Mouse (Mus musculus): ENCODE data around the gene Tas1r2. TPM values are rescaled to one million over a fixed set of nuclear protein-coding genes. Genes with fewer than 3 reads are reported as not detected.

The Tas1r2 gene
- polyA plus RNA-seq, 1 experiment from 2014 or later = not detected

DNA sequence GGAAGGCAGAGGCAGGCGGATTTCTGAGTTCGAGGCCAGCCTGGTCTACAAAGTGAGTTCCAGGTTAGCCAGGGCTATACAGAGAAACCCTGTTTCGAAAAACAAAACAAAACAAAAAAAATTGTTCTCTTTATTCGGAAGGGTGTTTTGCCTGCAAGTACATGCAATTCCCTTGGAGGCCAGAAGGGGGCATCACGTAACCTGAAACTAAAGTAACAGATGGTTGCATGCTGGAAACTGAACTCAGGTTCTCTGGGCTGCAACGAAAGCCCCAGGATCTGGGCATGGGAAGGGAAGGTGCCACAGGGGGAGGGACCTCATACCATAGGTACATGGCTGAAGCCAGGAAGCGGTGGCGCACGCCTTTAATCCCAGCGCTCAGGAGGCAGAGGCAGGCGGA lies 50.1 kb downstream of the Tas1r2 start:
- DNase-seq (ENCODE audit: low spot score) (no peak), ATAC-seq (ENCODE audit: low read depth) (no peak)
- H3K4me1 ChIP-seq (ENCODE audit: control insufficient read depth, insufficient read depth, low read length) = no peaks in the 10 kb centered on the region
- no peaks in the 10 kb centered on the region for H3K9me3 ChIP-seq (ENCODE audit: control insufficient read depth, low read length)
- no peaks in the 10 kb centered on the region for H3K27me3 ChIP-seq (replicated peaks; ENCODE audit: control insufficient read depth, insufficient read depth, low read length)
- no peak overlapping the region for H3K4me3 ChIP-seq (ENCODE audit: low read depth, low read length)
- no peak overlapping the region for H3K9ac ChIP-seq (ENCODE audit: low read depth, low read length)
- H3K36me3 ChIP-seq (ENCODE audit: control insufficient read depth, insufficient read depth, low read length) = no peaks in the 10 kb centered on the region
- no peak overlapping the region for H3K4me2 ChIP-seq (ENCODE audit: low read depth, low read length)
- no peak overlapping the region for H3K27ac ChIP-seq (replicated peaks; ENCODE audit: low read depth, low read length)
- WGBS = 87% methylated on average over 11 of the region's 11 CpGs

DNA sequence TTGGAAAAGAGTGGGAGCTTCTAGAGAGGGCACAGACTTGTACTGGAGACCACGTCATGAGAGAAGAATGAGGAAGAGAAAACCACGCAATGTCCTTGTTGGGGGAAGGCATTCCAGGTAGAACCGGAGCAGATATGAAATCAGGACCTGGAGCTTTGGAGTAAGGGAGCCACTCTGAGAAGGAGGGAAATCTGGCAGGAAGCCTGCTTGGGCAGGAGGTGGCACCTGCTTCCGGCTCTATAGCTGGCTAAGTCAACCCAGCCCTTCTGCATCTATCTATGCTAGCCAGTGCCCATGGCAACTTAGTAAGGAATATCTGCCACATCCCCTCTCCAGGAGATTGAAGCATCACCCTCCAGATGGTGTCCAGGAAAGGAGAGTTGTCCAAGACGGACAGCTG lies 52.6 kb downstream of the Tas1r2 start:
- no peak overlapping the region for H3K9ac ChIP-seq (ENCODE audit: low read depth, low read length)
- ATAC-seq (ENCODE audit: low read depth) = no peak
- H3K4me1 ChIP-seq (ENCODE audit: control insufficient read depth, insufficient read depth, low read length) = no peaks in the 10 kb centered on the region
- WGBS = 77% methylated on average over 5 of the region's 5 CpGs
- H3K4me3 ChIP-seq (ENCODE audit: low read depth, low read length) = no peak overlapping the region
- DNase-seq (ENCODE audit: low spot score) = no peak
- H3K27me3 ChIP-seq (replicated peaks; ENCODE audit: control insufficient read depth, insufficient read depth, low read length) = no peaks in the 10 kb centered on the region; the same call in 1 of the 2 replicates
- no peaks in the 10 kb centered on the region for H3K9me3 ChIP-seq (ENCODE audit: control insufficient read depth, low read length)
- no peak overlapping the region for H3K27ac ChIP-seq (replicated peaks; ENCODE audit: low read depth, low read length)
- no peak overlapping the region for H3K4me2 ChIP-seq (ENCODE audit: low read depth, low read length)
- no peaks in the 10 kb centered on the region for H3K36me3 ChIP-seq (ENCODE audit: control insufficient read depth, insufficient read depth, low read length)

DNA sequence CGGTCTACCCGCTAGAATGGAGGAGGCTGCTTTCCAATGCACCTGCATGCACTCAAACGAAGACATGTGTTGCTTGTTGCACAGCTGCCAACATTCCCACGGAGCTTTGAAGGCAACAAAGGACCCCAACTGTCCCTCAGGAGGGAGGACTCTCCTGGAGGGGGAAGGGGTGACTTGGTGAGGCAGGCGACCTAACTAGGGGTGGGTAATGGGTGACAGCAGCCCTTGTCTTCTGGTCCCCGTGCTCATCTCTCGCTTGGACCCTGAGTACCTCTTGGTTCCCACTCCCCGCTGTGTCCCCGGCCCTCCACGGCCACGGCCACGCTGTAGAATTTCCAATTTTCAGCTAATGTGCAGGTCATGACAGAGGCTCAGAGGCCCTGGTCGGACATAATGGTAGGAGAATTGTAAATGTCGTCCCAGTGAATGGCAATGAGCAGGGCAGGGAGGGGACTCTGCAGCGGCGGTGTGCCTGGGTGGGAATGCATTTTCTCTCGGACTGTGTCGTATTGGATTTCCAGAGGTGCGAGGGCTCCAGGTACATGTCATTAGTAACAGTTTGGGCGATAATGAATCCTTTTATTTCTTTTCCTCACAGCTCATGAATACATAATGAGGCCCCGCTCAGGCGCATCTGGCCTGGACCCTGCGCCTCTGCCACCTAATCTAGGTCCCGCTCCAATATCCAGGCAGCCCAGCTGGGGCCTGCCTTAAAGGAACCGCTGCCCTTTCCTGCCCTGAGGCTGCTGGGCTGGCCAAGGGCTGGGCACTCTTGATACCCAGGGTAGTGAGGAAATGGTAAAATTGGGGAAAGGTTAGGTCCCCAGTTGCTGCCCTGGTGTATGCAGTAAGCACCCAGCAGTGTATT lies 57.4 kb downstream of the Tas1r2 start:
- Histone ChIP-seq H3K27ac (replicated peaks; ENCODE audit: low read depth, low read length) (no peak overlapping the region), H3K4me3 (ENCODE audit: low read depth, low read length) (no peak overlapping the region), H3K4me2 (ENCODE audit: low read depth, low read length) (no peak overlapping the region), H3K27me3 (replicated peaks; ENCODE audit: control insufficient read depth, insufficient read depth, low read length) (no peaks in the 10 kb centered on the region; the same call in 1 of the 2 replicates), H3K36me3 (ENCODE audit: control insufficient read depth, insufficient read depth, low read length) (no peaks in the 10 kb centered on the region), H3K9me3 (ENCODE audit: control insufficient read depth, low read length) (no peaks in the 10 kb centered on the region), H3K9ac (ENCODE audit: low read depth, low read length) (no peak overlapping the region), H3K4me1 (ENCODE audit: control insufficient read depth, insufficient read depth, low read length) (peaks cover 8% of the 10 kb centered on the region)
- no peak for DNase-seq (ENCODE audit: low spot score)
- 38% methylated on average over 24 of the region's 25 CpGs for WGBS
- no peak for ATAC-seq (ENCODE audit: low read depth)

- ATAC-seq (ENCODE audit: low read depth) = peak; percentile 37; the same call in 1 of the 2 replicates
- H3K4me2 ChIP-seq (ENCODE audit: low read depth, low read length) = no peak overlapping the region
- WGBS = 19% methylated on average over 13 of the region's 13 CpGs
These were observed 62.0 kb downstream of the Tas1r2 start for GRCm38 (mm10) chr4:139715241-139715932.

GRCm38 (mm10) chr4:139716477-139717169 lies 63.3 kb downstream of the Tas1r2 start:
- Histone ChIP-seq H3K9ac (ENCODE audit: low read depth, low read length) (no peak overlapping the region), H3K27ac (replicated peaks; ENCODE audit: low read depth, low read length) (no peak overlapping the region), H3K36me3 (ENCODE audit: control insufficient read depth, insufficient read depth, low read length) (no peaks in the 10 kb centered on the region), H3K27me3 (replicated peaks; ENCODE audit: control insufficient read depth, insufficient read depth, low read length) (no peaks in the 10 kb centered on the region), H3K4me2 (ENCODE audit: low read depth, low read length) (no peak overlapping the region), H3K4me1 (ENCODE audit: control insufficient read depth, insufficient read depth, low read length) (peaks cover 9% of the 10 kb centered on the region), H3K9me3 (ENCODE audit: control insufficient read depth, low read length) (no peaks in the 10 kb centered on the region), H3K4me3 (ENCODE audit: low read depth, low read length) (no peak overlapping the region)
- 81% methylated on average over 10 of the region's 10 CpGs for WGBS
- ATAC-seq (ENCODE audit: low read depth) = no peak
- DNase-seq (ENCODE audit: low spot score) = no peak

More at GRCm38 (mm10) chr4:139715241-139715932, 62.0 kb downstream of the Tas1r2 start:
- no peak overlapping the region for H3K27ac ChIP-seq (replicated peaks; ENCODE audit: low read depth, low read length)
- DNase-seq (ENCODE audit: low spot score) = no peak
- H3K27me3 ChIP-seq (replicated peaks; ENCODE audit: control insufficient read depth, insufficient read depth, low read length) = no peaks in the 10 kb centered on the region; the same call in 1 of the 2 replicates
- no peaks in the 10 kb centered on the region for H3K36me3 ChIP-seq (ENCODE audit: control insufficient read depth, insufficient read depth, low read length)
- H3K4me3 ChIP-seq (ENCODE audit: low read depth, low read length) = no peak overlapping the region
- H3K9ac ChIP-seq (ENCODE audit: low read depth, low read length) = no peak overlapping the region
- H3K9me3 ChIP-seq (ENCODE audit: control insufficient read depth, low read length) = no peaks in the 10 kb centered on the region
- peaks cover 9% of the 10 kb centered on the region for H3K4me1 ChIP-seq (ENCODE audit: control insufficient read depth, insufficient read depth, low read length)

DNA sequence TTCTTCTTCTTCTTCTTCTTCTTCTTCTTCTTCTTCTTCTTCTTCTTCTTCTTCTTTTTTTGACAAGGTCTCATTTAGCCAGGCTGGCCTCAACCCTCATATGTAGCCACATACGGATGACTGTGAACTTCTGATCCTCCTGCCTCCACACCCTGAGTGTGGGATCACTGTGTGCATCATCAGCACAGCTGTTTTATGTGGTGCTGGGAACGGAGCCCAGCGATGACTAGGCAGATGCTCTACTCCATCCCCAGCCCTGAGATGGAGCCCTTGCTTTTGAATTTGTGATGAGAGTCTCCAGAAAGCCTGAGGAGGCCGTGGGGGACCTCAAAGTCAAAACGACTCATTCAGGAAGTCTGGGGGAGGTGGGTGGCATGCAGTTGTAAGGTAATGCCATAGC lies 65.6 kb downstream of the Tas1r2 start:
- Histone ChIP-seq H3K27ac (replicated peaks; ENCODE audit: low read depth, low read length) (no peak overlapping the region), H3K9ac (ENCODE audit: low read depth, low read length) (no peak overlapping the region), H3K4me2 (ENCODE audit: low read depth, low read length) (no peak overlapping the region), H3K27me3 (replicated peaks; ENCODE audit: control insufficient read depth, insufficient read depth, low read length) (no peaks in the 10 kb centered on the region), H3K4me3 (ENCODE audit: low read depth, low read length) (no peak overlapping the region), H3K36me3 (ENCODE audit: control insufficient read depth, insufficient read depth, low read length) (no peaks in the 10 kb centered on the region), H3K9me3 (ENCODE audit: control insufficient read depth, low read length) (no peaks in the 10 kb centered on the region), H3K4me1 (ENCODE audit: control insufficient read depth, insufficient read depth, low read length) (peaks cover 9% of the 10 kb centered on the region)
- 81% methylated on average over 5 of the region's 5 CpGs for WGBS
- ATAC-seq (ENCODE audit: low read depth) (no peak), DNase-seq (ENCODE audit: low spot score) (no peak)

Small RNAs within 50 kb of the gene (microRNA-seq; reads per million reads assigned to microRNA genes)
- not detected for gene Mir7020 (ENCODE audit: borderline number of aligned reads)

Other genes with a start within 250 kb of the Tas1r2 start
- 4.8 and 5.8 TPM in 2 replicates for gene Iffo2, start 123.0 kb upstream of the Tas1r2 start, polyA plus RNA-seq (2014; fragmentation: Nextera tagmentation; extraction: Ambion mirVana)
- not detected in 2 replicates for gene Gm21969, start 50.4 kb upstream of the Tas1r2 start, polyA plus RNA-seq (2014; fragmentation: Nextera tagmentation; extraction: Ambion mirVana)
- 21.1 and 23.9 TPM in 2 replicates for gene Aldh4a1, start 30.7 kb upstream of the Tas1r2 start, polyA plus RNA-seq (2014; fragmentation: Nextera tagmentation; extraction: Ambion mirVana)
- 2.6 TPM in 2 replicates for gene Pax7, start 180.0 kb downstream of the Tas1r2 start, polyA plus RNA-seq (2014; fragmentation: Nextera tagmentation; extraction: Ambion mirVana)